Mouse (Mus musculus): Measurements from ENCODE around the gene Vamp8.

GRCm38 (mm10) chr6:72430989-72431921 lies 40.8 kb upstream of the Vamp8 start:
- TF ChIP-seq CTCF (IDR thresholded peaks at IDR 0.05; ENCODE audit: low read depth, low read length) (no peak), POLR2A (IDR thresholded peaks at IDR 0.05; ENCODE audit: insufficient read depth, low read length) (no peak), EP300 (IDR thresholded peaks at IDR 0.05; ENCODE audit: insufficient read depth, low read depth, low read length) (no peak)

Data from ES-Bruce4 (cell line).